Mouse (Mus musculus) monocyte, adult 5-6 weeks (primary cell): Measurements from ENCODE around the gene Hdac11. TPM values are rescaled to one million over a fixed set of nuclear protein-coding genes. Genes with fewer than 3 reads are reported as not detected.
A peak's percentile ranks its signal among the peaks of the same experiment; 100 is the strongest.

Experiments used
- ATAC-seq: fragments of 153-309, 156-312 bp; replicated peaks from 2 replicates; pipeline ENCODE4 v1.8.0; 2017; ENCODE audit warnings: mild to moderate bottlenecking; ENCODE audit not compliant: low TSS enrichment, insufficient number of reproducible peaks, severe bottlenecking, poor library complexity, low FRiP score
- total RNA-seq: library from RNA; stranded (forward); fragments of 200-1000, 200-491, 200-594 nt; gene quantifications from 3 replicates; pipeline ENCODE4 v1.2.3, GENCODE M21; 2017

The Hdac11 gene
- total RNA-seq, 1 experiment from 2014 or later, result 1.6 TPM

- no peak for ATAC-seq
These were observed 5.8 kb downstream of the Hdac11 start for GRCm38 (mm10) chr6:91162314-91162713.

- no peak for ATAC-seq
These were observed 6.9 kb downstream of the Hdac11 start for GRCm38 (mm10) chr6:91163195-91163911.

- ATAC-seq, result no peak
These were observed 8.1 kb downstream of the Hdac11 start for GRCm38 (mm10) chr6:91164584-91164983.

GRCm38 (mm10) chr6:91165210-91165609 is 8.7 kb downstream of the Hdac11 start:
- peak; percentile 45; the same call in 1 of the 2 replicates for ATAC-seq

GRCm38 (mm10) chr6:91167828-91168227 is 11.4 kb downstream of the Hdac11 start:
- no peak for ATAC-seq

GRCm38 (mm10) chr6:91169129-91169528 is 12.7 kb downstream of the Hdac11 start:
- no peak for ATAC-seq

- ATAC-seq, result no peak
These were observed 15.0 kb downstream of the Hdac11 start for GRCm38 (mm10) chr6:91171396-91171895.

- no peak for ATAC-seq
These were observed 15.9 kb downstream of the Hdac11 start for GRCm38 (mm10) chr6:91172381-91172780.

GRCm38 (mm10) chr6:91173221-91173880 is 16.9 kb downstream of the Hdac11 start:
- no peak for ATAC-seq

GRCm38 (mm10) chr6:91174211-91174610 is 17.7 kb downstream of the Hdac11 start:
- ATAC-seq, result no peak

- no peak for ATAC-seq
These were observed 24.3 kb downstream of the Hdac11 start for GRCm38 (mm10) chr6:91180767-91181171.

- ATAC-seq, result no peak
These were observed 24.9 kb downstream of the Hdac11 start for GRCm38 (mm10) chr6:91181320-91181719.

GRCm38 (mm10) chr6:91182075-91182490 is 25.6 kb downstream of the Hdac11 start:
- no peak for ATAC-seq

GRCm38 (mm10) chr6:91183041-91183440 is 26.6 kb downstream of the Hdac11 start:
- ATAC-seq, result no peak

GRCm38 (mm10) chr6:91183980-91184379 is 27.5 kb downstream of the Hdac11 start:
- ATAC-seq, result no peak

- ATAC-seq, result no peak
These were observed 28.3 kb downstream of the Hdac11 start for GRCm38 (mm10) chr6:91184776-91185175.

- no peak for ATAC-seq
These were observed 29.0 kb downstream of the Hdac11 start for GRCm38 (mm10) chr6:91185502-91185901.

GRCm38 (mm10) chr6:91186161-91186931 is 29.9 kb downstream of the Hdac11 start:
- peak; percentile 60; the same call in 1 of the 2 replicates for ATAC-seq

- no peak for ATAC-seq
These were observed 30.5 kb downstream of the Hdac11 start for GRCm38 (mm10) chr6:91186934-91187333.
